In the genomic region with DNA sequence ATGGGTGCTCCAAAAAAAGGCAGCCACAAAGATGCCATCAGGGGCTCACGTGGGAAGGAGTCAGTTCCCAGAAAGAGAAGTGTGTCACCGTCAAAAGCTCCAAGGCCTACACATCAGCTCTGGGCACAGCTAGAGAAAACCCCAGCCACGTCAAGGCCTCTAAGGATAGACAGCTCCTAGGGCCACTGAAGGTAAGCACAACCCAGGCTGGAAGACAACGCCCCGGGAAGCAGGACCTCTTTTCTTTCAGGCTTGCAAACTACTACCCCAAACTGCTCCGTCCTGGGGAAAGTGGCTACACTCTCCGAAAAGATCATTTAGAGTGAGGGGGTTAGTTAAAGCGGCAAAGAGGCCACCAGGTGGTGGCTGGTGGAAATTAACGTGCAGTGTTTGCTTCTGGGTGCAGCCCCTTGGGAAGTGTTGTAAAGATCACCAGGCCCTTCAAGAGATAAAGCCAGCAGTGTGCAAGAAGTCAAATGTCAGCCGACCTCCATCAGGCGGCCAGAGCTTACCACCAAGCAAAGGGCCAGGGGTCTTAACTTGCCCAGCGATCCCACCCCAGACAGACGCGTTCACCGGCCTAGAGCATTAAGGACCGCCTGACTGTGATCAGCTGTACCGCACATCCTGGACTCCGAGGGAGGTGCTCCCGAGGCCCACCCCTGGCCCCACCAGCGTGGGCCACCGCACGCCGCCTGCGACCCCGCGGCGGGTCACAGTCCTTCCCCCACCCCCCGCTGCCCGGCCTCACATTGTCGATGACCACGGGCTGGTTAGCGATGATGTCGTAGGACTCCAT, we compare ENCODE assay signal across 8 mouse cellular contexts. TPM values are rescaled to one million over a fixed set of nuclear protein-coding genes. Genes with fewer than 3 reads are reported as not detected.
DNase-seq lines count a peak whose midpoint lies in the region; ATAC-seq and TF ChIP-seq lines count a peak whose summit lies in the region.

No protein-coding gene starts in this region.

- H3K4me3 ChIP-seq in G1E (ENCODE audit: low read depth, low read length), result peak overlapping the region; percentile 85
- H3K4me3 ChIP-seq in heart, embryonic 11.5 days (ENCODE audit: low read depth, low read length), result peak overlapping the region; percentile 95
- peak overlapping the region; percentile 97 for H3K4me3 ChIP-seq in kidney, embryonic 15.5 days (replicated peaks)
- H3K4me3 ChIP-seq in lung, postnatal 0 days (ENCODE audit: low read depth, low read length), result peak overlapping the region; percentile 89

- H3K27me3 ChIP-seq in G1E (ENCODE audit: insufficient read depth, low read length), result peaks cover 3% of the 10 kb centered on the region
- H3K27me3 ChIP-seq in heart, embryonic 11.5 days (ENCODE audit: control insufficient read depth, insufficient read depth, low read length), result no peaks in the 10 kb centered on the region
- no peaks in the 10 kb centered on the region for H3K27me3 ChIP-seq in kidney, embryonic 15.5 days
- no peaks in the 10 kb centered on the region for H3K27me3 ChIP-seq in lung, postnatal 0 days (replicated peaks; ENCODE audit: insufficient read depth, low read length)

- peak overlapping the region; percentile 95 for H3K9ac ChIP-seq in heart, embryonic 11.5 days (ENCODE audit: low read depth, low read length)
- peak overlapping the region; percentile 90 for H3K9ac ChIP-seq in kidney, embryonic 15.5 days
- peak overlapping the region; percentile 82 for H3K9ac ChIP-seq in lung, postnatal 0 days (replicated peaks; ENCODE audit: low read depth)

- peak overlapping the region; percentile 92 for H3K27ac ChIP-seq in heart, embryonic 11.5 days (ENCODE audit: low read depth, low read length)
- peak overlapping the region; percentile 93 for H3K27ac ChIP-seq in kidney, embryonic 15.5 days
- H3K27ac ChIP-seq in lung, postnatal 0 days (ENCODE audit: low read length), result peak overlapping the region; percentile 92

- peaks cover 45% of the 10 kb centered on the region for H3K36me3 ChIP-seq in G1E (replicated peaks)
- peaks cover 10% of the 10 kb centered on the region for H3K36me3 ChIP-seq in heart, embryonic 11.5 days (ENCODE audit: control insufficient read depth, insufficient read depth, low read length)
- peaks cover 36% of the 10 kb centered on the region for H3K36me3 ChIP-seq in kidney, embryonic 15.5 days
- peaks cover 8% of the 10 kb centered on the region; the same call in 1 of the 2 replicates for H3K36me3 ChIP-seq in lung, postnatal 0 days (ENCODE audit: insufficient read depth, low read length)

- 0 out of 2 replicates have a peak, but pooled peaks have one; percentile 34 for TF ChIP-seq CTCF in G1E (IDR thresholded peaks at IDR 0.05; ENCODE audit: low read depth, low read length)
- peak; percentile 60 for TF ChIP-seq CTCF in lung, postnatal 0 days (IDR thresholded peaks at IDR 0.05)

- 2% methylated on average over 33 of the region's 33 CpGs for WGBS in heart, embryonic 11.5 days (ENCODE audit: insufficient replicate concordance)
- under 1% methylated on average over 33 of the region's 33 CpGs for WGBS in kidney, embryonic 15.5 days
- WGBS in lung, postnatal 0 days, result 2% methylated on average over 26 of the region's 33 CpGs

- peaks cover 31% of the 10 kb centered on the region for H3K4me1 ChIP-seq in G1E (ENCODE audit: insufficient read depth, low read depth, low read length)
- H3K4me1 ChIP-seq in heart, embryonic 11.5 days (ENCODE audit: control insufficient read depth, insufficient read depth, low read length), result peaks cover 11% of the 10 kb centered on the region
- peaks cover 26% of the 10 kb centered on the region for H3K4me1 ChIP-seq in kidney, embryonic 15.5 days
- H3K4me1 ChIP-seq in lung, postnatal 0 days (ENCODE audit: insufficient read depth, low read depth, low read length), result peaks cover 10% of the 10 kb centered on the region; the same call in 1 of the 2 replicates

- DNase-seq in cerebellum, adult 18-20 months, result peak; percentile 33 to 41
- no peak for DNase-seq in cerebellum, postnatal 36 days
- peak; percentile 62 for DNase-seq in G1E (ENCODE audit: low spot score)
- DNase-seq in cerebellum, postnatal 14 days, result peak; percentile 57 to 58
- peak; percentile 59 for DNase-seq in lung, postnatal 0 days (ENCODE audit: low spot score)
- DNase-seq in skeletal muscle tissue, adult 2 months (ENCODE audit: low read depth, low spot score), result peak; percentile 32

- peak overlapping the region; percentile 93 for H3K4me2 ChIP-seq in heart, embryonic 11.5 days
- H3K4me2 ChIP-seq in kidney, embryonic 15.5 days, result peak overlapping the region; percentile 69
- H3K4me2 ChIP-seq in lung, postnatal 0 days (replicated peaks; ENCODE audit: low read depth, low read length), result peak overlapping the region; percentile 94

- no peak for TF ChIP-seq EP300 in lung, postnatal 0 days (IDR thresholded peaks at IDR 0.05)

- H3K9me3 ChIP-seq in G1E (replicated peaks), result peaks cover 10% of the 10 kb centered on the region
- H3K9me3 ChIP-seq in heart, embryonic 11.5 days (replicated peaks; ENCODE audit: control insufficient read depth, low read length), result no peaks in the 10 kb centered on the region
- no peaks in the 10 kb centered on the region for H3K9me3 ChIP-seq in kidney, embryonic 15.5 days (replicated peaks)
- no peaks in the 10 kb centered on the region for H3K9me3 ChIP-seq in lung, postnatal 0 days (ENCODE audit: low read length)

- ATAC-seq in G1E (ENCODE audit: extremely low read depth, insufficient number of reproducible peaks, low FRiP score, poor library complexity, severe bottlenecking), result no peak; the same call in 1 of the 2 replicates
- ATAC-seq in heart, embryonic 11.5 days (replicated peaks; ENCODE audit: insufficient number of reproducible peaks, low FRiP score, low TSS enrichment), result peak; percentile 57
- peak; percentile 72 for ATAC-seq in kidney, embryonic 15.5 days (replicated peaks; ENCODE audit: low FRiP score)
- peak; percentile 51 for ATAC-seq in lung, postnatal 0 days

RNA-seq across cellular contexts. Expression of a gene that starts 0.7 kb away (rescaled TPM):
- total RNA-seq in G1E (2014; fragmentation: Nextera tagmentation) (0.75 TPM in 1 of 2 replicates, not detected in the other), G1E (2017) (0.17 and 0.38 TPM in 2 replicates)
- polyA plus RNA-seq in G1E (2012), result not detected in 2 replicates
- 0.46 TPM in 1 of 2 replicates, not detected in the other for polyA plus RNA-seq in heart, embryonic 11.5 days (2014; fragmentation: Nextera tagmentation; extraction: Ambion mirVana)
- not detected in 2 replicates for polyA plus RNA-seq in kidney, embryonic 15.5 days (2015; fragmentation: Nextera tagmentation; extraction: Ambion mirVana)
- polyA plus RNA-seq in lung, postnatal 0 days (2015; fragmentation: Nextera tagmentation; extraction: Ambion mirVana), result 0.11 TPM in 1 of 2 replicates, not detected in the other

RNA-seq across cellular contexts. Expression of a gene that starts 5.0 kb away (rescaled TPM):
- total RNA-seq in G1E (2014; fragmentation: Nextera tagmentation) (50.8 and 54.1 TPM in 2 replicates), G1E (2017) (87.4 and 94.2 TPM in 2 replicates)
- 66.2 and 68.0 TPM in 2 replicates for polyA plus RNA-seq in G1E (2012)
- polyA plus RNA-seq in heart, embryonic 11.5 days (2014; fragmentation: Nextera tagmentation; extraction: Ambion mirVana), result 79.4 and 99.8 TPM in 2 replicates
- polyA plus RNA-seq in kidney, embryonic 15.5 days (2015; fragmentation: Nextera tagmentation; extraction: Ambion mirVana), result 102 and 112 TPM in 2 replicates
- 68.2 and 75.8 TPM in 2 replicates for polyA plus RNA-seq in lung, postnatal 0 days (2015; fragmentation: Nextera tagmentation; extraction: Ambion mirVana)

RNA-seq across cellular contexts. Expression of a gene that starts 18.0 kb away (rescaled TPM):
- total RNA-seq in G1E (2014; fragmentation: Nextera tagmentation) (295 and 316 TPM in 2 replicates), G1E (2017) (516 and 777 TPM in 2 replicates)
- 1,994 and 2,669 TPM in 2 replicates for polyA plus RNA-seq in G1E (2012)
- polyA plus RNA-seq in heart, embryonic 11.5 days (2014; fragmentation: Nextera tagmentation; extraction: Ambion mirVana), result 1,165 and 1,189 TPM in 2 replicates
- polyA plus RNA-seq in kidney, embryonic 15.5 days (2015; fragmentation: Nextera tagmentation; extraction: Ambion mirVana), result 702 and 727 TPM in 2 replicates
- polyA plus RNA-seq in lung, postnatal 0 days (2015; fragmentation: Nextera tagmentation; extraction: Ambion mirVana), result 408 and 474 TPM in 2 replicates

RNA-seq across cellular contexts. Expression of a gene that starts 26.3 kb away (rescaled TPM):
- not detected in 2 replicates for total RNA-seq in G1E (2014; fragmentation: Nextera tagmentation)
- 0.12 TPM in 1 of 2 replicates, not detected in the other for total RNA-seq in G1E (2017)
- not detected in 2 replicates for polyA plus RNA-seq in G1E (2012)
- 3.5 and 3.7 TPM in 2 replicates for polyA plus RNA-seq in heart, embryonic 11.5 days (2014; fragmentation: Nextera tagmentation; extraction: Ambion mirVana)
- 0.67 and 1.3 TPM in 2 replicates for polyA plus RNA-seq in kidney, embryonic 15.5 days (2015; fragmentation: Nextera tagmentation; extraction: Ambion mirVana)
- polyA plus RNA-seq in lung, postnatal 0 days (2015; fragmentation: Nextera tagmentation; extraction: Ambion mirVana), result 4.7 and 5.1 TPM in 2 replicates

RNA-seq across cellular contexts. Expression of a gene that starts 52.3 kb away (rescaled TPM):
- total RNA-seq in G1E (2014; fragmentation: Nextera tagmentation) (not detected in 2 replicates), G1E (2017) (not detected in 2 replicates)
- polyA plus RNA-seq in G1E (2012), result 0.08 TPM in 1 of 2 replicates, not detected in the other
- 0.18 and 0.26 TPM in 2 replicates for polyA plus RNA-seq in heart, embryonic 11.5 days (2014; fragmentation: Nextera tagmentation; extraction: Ambion mirVana)
- polyA plus RNA-seq in kidney, embryonic 15.5 days (2015; fragmentation: Nextera tagmentation; extraction: Ambion mirVana), result 0.23 and 0.44 TPM in 2 replicates
- 4.3 and 5.2 TPM in 2 replicates for polyA plus RNA-seq in lung, postnatal 0 days (2015; fragmentation: Nextera tagmentation; extraction: Ambion mirVana)

Comparison
In these comparisons a context has a peak if more than half of its experiments do, and no peak if none do; other contexts are left out.
1. DNase-seq: peak in cerebellum, adult 18-20 months (2 of 2), G1E (single experiment), cerebellum, postnatal 14 days (2 of 2), lung, postnatal 0 days (single experiment) and skeletal muscle tissue, adult 2 months (single experiment); none in cerebellum, postnatal 36 days (0 of 2).
2. Peak in every context shown above with its lines, with median percentiles within 50 percentile points of each other: H3K4me3 ChIP-seq, H3K27ac ChIP-seq, H3K4me2 ChIP-seq and H3K9ac ChIP-seq.